Mouse (Mus musculus): ENCODE data around the gene Gadd45b. TPM values are rescaled to one million over a fixed set of nuclear protein-coding genes. Genes with fewer than 3 reads are reported as not detected.

Gene Gadd45b
- total RNA-seq, 2 experiments from 2014 or later = 8.2 to 10.4 TPM

DNA sequence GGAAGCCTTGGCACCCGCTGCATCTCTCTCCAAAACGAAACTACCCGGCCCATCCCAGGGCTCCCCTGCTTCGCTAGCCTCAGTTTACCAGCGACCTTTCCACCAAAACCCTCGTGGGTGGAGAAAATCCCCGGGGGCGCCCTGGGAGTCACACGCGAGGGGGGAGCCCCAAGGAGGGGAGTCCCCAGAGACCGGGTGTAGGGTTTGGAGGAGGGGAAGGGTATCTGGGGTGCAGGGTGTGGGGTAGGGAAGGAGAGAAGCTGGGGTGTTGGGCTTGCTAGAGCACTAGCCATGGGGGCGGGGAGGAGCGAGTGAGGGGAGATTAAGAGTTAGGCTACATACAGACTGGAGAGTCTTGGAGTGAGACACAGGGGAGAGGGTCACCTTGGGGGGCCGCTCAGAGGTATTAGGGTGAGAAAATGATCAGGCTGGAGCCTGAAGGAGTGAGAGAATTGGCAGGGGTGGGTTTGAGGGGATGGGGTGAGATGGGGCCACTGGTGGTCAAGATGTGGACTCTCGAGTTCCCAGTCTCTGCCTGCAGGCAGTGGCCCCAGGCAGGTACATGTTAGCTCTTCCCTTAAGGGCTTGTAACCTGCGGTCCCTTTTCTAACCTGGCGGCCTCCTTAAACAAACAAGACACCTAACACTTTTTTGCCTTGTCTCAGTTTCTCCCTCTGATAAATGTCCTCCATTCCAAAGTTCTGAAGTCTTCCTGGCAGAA lies 3.0 kb downstream of the Gadd45b start:
- intact Hi-C loops (cut with DNase I) = no loop called here
- no peak for DNase-seq (ENCODE audit: extremely low spot score in 1 of 2, low spot score in 2 of 2)

DNA sequence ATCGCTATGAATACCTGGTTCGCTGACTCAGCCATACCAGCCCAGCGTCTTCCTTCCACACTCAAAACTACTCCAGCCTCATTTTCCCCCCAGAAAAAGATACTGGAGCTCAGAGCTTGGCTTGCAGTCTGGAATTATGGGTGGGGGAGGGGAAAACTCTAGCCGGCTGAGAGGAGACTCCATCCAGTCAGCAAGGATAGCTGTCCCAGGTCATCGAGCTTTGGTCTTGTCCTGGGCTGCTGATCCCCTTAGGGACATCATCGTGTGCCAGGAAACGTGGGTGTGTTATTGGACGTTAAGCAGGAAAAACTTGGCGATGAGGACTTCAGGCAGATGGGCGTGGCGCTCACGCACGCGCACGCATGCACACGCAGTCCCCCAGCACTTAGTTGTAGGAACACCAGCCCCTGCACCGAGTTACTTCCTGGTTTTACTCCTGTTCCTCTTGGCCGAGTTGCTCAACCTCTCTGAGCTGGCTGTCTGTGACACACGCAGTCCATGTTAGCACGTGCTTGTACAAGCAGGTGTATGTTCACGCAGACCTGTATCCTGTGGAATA lies 3.6 kb downstream of the Gadd45b start:
- no peak for DNase-seq (ENCODE audit: extremely low spot score in 1 of 2, low spot score in 2 of 2)
- intact Hi-C loops (cut with DNase I) = no loop called here

DNA sequence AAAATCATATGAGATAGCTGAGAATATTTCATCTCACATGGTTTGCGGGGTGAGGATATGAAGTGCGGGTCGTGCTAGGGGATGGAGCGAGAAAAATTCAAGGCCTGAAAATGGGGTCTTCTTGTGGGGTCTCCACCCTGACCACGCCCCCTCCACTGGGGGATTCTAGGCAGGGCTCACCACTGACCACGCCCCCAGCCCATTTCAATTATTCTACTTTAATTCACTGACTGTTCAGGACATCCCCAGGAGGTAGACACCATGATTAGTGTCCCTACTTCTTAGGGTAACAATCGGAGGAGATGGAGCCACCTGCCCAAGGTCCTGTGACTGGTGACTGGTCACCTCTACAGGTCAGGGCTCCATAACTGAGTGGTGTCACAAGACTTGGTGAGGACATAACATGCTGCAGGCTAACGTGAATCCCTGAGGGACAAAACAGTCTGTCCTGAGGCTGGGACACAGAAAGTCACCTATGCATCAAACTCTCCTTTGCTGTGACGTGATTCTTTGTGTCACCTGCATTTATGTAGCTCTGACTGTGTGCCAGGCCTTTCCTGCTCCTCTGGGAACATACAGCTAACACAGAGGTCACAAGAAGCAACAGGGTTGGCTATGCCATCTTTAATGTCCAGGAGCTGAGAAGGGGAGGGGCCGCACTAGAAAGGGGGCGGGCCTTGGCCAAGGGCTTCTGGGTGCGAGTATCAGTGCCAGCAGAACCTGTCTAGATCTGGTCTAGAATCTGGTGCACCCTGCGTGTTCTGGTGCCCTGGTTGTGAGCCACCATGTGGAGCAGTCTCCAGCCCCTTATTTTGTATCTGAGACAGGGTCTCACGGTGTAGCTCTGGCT lies 4.5 kb downstream of the Gadd45b start:
- intact Hi-C loops (cut with DNase I) = no loop called here
- DNase-seq (ENCODE audit: extremely low spot score in 1 of 2, low spot score in 2 of 2) = no peak

DNA sequence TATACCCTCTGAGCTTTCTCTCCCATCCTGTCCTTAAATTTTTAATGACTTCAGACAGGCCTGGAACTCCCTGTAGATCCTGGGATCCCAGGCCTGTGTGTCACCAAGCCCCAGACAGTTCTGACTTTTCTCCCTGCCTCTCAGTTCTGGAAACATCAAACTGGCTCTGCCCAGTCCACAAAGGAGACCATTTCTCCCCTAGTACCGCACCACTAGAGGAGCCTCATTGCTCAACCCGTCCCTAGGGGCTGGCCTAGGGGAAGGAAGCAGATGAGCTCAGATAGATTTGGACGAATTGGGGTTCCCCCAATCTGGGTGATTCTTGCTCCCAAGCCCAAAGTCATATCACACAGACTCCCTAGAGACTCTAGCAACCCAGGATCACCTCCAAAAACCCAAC lies 5.4 kb downstream of the Gadd45b start:
- intact Hi-C loops (cut with DNase I) = no loop called here
- DNase-seq (ENCODE audit: extremely low spot score in 1 of 2, low spot score in 2 of 2) = no peak

DNA sequence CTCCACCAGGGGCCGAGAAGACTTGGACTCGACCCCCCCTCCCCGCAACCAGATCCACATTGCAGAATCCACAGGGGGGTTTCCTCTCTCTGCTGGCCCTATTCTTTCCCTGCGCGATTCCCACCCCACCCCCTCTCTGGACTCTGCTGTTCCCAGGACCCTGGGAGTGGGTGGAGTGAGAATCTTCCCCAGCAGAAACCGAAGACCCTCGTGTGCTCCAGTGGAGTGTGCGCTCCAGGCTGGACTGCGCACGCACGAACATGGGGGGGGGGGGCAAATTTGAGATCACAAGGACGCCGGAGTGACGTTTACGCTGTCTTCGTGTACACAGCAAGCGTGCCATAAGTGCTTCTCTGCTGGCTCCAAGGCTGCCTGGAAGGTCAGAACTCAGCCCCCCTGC lies 5.8 kb downstream of the Gadd45b start:
- peak in 1 of 2 experiments; percentile 77 for DNase-seq (ENCODE audit: extremely low spot score in 1 of 2, low spot score in 2 of 2)
- intact Hi-C loops (cut with DNase I) = no loop called here

DNA sequence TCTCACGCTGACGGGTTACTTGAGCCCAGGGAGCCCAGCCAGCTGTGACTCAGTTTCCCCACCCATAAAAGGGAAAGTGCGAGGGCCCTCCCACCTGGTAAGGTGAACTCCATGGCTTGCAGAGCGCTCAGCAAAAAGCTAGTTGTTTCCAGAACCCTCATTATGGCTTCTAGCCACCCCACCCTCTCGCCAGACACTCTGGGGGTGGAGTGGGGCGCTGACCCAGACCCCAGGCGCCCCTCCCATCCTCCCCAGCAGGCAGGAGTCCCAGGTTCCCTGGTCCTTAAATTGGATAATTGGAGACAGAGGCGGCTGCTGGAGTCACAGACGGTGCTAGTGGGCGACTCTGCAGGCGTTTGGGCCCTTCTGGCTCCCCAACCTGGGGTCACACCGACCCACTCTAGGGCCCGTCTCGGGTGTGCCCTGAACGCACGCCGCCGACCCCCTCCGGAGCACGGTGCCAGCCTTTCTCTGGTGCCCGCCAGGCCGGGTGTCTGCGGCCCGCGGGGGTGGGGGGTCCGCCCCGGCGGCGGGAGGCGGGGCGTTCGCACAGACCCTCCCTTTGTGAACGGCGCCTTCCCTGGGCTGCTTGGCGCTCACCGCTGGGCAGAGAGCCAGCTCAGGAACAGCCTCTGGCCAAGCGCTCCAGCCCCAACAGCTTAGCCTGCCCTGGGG lies 6.4 kb downstream of the Gadd45b start:
- intact Hi-C loops (cut with DNase I) = no loop called here
- DNase-seq (ENCODE audit: extremely low spot score in 1 of 2, low spot score in 2 of 2) = peak; percentile 61 to 89

DNA sequence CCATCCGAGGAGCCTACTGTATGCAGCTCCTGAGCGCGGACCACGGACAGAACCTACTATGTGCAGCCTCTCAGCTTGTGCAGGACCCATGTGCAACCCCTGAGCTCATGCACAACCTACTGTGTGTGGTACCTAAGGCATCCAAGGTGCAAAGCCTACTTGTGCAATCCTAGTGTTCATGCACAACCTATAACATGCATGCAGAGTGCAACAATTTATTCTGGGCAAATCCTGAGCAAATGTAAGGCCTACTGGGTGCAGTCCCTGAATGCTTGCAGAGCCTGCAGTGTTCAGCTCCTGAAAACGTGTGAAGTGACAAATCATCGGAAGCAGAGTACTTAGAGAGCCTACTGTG lies 6.9 kb downstream of the Gadd45b start:
- no peak for DNase-seq (ENCODE audit: extremely low spot score in 1 of 2, low spot score in 2 of 2)
- intact Hi-C loops (cut with DNase I) = no loop called here

DNA sequence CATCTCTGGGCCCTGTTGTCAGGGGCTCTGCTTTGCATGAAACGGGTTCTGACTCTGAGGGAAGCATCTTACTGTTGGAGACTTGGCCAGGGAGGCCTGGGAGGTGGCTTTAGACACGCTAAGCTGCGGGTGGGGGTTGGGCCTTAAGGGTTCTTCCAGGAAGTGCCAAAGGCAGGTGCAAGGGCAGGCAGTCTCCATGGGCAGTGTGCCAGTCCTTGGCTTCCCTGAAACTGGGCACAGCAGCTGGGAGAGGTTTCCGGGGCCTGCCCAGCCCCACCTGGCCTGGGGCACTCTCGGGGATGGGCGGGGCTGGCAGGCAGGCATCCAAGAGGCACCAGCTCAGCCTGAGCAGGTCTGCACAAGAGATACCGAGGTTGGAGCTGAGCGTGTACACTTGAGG lies 7.8 kb downstream of the Gadd45b start:
- intact Hi-C loops (cut with DNase I) = no loop called here
- peak in 1 of 2 experiments; percentile 61 for DNase-seq (ENCODE audit: extremely low spot score in 1 of 2, low spot score in 2 of 2)

DNA sequence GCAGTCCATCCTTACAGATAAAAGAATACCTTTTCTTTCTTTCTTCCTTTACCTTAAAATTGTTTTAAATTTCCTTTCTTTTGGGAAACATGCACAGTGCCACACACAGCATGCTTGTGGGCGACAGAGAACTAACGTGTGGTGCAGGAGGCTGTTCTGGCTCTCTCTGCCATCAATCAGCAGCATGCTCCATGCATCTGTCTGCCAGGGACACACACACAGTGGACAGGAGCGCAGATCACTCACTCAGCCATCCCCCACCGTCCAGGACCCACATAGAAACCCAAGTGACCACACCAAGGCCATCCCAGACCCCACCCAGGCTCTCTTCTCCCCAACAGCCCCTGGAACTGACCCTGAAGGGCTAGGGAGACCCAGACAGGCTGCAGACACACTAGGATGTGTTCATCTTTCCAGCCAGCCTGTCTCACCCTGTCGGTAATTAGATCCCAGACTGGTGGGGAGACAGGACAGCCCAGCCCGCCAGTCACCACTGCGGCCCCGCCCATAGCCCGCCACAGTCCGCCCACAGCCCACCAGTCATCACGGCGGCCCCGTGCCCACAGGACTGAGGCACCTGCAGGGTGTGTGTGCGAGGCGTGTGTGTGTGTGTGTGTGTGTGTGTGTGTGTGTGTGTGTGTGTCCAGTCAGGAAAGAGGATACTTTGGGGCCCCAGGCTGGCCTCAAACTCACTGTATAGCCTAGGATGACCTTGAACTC lies 9.1 kb downstream of the Gadd45b start:
- intact Hi-C loops (cut with DNase I) = no loop called here
- DNase-seq (ENCODE audit: extremely low spot score in 1 of 2, low spot score in 2 of 2) = no peak

DNA sequence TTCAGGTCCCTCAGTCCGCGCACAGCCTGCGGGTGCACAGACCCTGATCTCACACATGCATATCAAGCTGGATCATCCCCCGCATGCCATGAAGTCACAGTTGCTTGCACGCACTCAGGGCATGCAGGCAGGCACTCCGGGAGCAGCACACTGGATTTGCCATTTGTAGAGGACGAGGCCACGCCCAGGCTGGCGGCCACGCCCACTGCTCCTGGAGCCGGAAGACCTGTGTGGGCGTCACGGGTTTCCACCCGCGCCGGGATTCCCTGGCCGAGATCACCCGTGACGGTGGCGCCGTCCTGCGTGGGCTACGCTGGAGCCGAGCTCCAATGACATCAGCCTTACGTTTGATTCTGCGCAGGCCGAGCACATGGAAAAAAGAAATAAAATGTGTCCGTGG lies 9.8 kb downstream of the Gadd45b start:
- intact Hi-C loops (cut with DNase I) = no loop called here

DNA sequence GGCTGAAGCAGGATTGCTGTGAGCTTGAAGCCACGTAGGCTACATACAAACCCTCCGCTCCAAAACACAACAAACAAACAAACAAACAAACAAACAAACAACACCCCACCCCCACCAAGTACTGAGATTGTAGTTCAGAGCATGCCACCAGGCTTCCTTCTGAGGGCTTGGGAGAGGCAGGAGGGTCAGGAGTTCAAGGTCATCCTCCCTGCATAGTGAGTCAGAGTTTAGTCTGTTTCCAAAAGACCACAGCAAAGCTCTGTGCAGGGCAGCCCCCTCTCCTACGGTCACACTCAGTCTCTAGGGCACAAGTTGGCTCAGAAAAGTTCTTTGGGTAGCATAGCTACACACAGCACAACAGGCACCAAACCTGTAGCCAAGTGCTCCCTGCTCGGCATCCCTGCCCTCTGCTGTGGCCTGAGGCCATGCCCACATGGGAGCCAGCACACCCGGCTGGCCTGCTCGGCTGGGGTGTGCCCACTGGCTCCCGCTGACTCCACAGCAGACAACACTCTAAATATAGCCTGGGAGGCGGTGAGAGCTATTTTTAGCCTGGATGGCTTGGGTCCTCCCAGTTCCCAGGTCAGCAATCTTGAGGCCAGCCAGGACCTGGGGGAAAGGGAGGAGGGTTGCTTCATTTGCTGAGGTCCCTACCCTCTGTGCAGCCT lies 10.6 kb downstream of the Gadd45b start:
- intact Hi-C loops (cut with DNase I) = no loop called here
- DNase-seq (ENCODE audit: extremely low spot score in 1 of 2, low spot score in 2 of 2) = peak in 1 of 2 experiments; percentile 67

More for the DNA sequence above, 9.8 kb downstream of the Gadd45b start:
- peak; percentile 76 to 91 for DNase-seq (ENCODE audit: extremely low spot score in 1 of 2, low spot score in 2 of 2)

DNA sequence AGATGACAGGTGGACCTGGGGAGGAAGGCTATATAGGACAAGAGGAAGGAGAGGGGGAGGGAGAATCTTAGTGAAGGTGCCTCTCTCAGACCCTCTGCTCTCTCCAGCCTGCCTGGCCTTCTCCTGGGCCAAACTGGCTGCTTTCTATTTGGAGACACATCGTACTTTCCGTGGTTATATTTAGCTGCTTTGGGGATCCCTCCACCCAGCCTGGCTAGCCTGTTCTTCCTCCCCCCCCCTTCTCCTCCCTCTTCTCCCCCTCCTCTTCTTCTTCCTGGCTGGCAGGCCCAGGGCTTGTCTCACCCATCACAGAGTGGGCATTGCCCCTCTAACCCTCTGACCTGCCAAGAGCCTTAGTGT lies 11.1 kb downstream of the Gadd45b start:
- intact Hi-C loops (cut with DNase I) = no loop called here

DNA sequence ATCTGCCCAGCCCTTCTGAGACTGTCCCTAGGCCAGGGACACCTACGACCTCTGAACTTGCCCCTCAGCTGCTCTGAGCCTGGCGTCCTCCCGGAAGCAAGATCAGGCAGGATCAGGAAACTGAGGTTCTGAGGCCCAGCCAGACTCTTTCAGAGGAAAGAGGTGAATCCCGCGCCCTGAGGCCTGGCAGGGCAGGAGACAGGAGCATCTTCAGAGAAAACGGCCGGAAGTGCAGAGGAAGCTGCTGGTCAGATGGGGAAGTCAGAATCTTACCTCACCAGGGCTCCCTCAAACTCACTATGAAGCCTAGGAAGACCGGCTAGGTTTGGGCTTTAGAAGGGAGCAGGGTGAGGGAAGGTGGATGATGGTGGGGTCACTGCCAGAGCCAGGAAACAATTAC lies 13.0 kb downstream of the Gadd45b start:
- DNase-seq (ENCODE audit: extremely low spot score in 1 of 2, low spot score in 2 of 2) = no peak
- intact Hi-C loops (cut with DNase I) = no loop called here

More for the DNA sequence above, 11.1 kb downstream of the Gadd45b start:
- DNase-seq (ENCODE audit: extremely low spot score in 1 of 2, low spot score in 2 of 2) = no peak

DNA sequence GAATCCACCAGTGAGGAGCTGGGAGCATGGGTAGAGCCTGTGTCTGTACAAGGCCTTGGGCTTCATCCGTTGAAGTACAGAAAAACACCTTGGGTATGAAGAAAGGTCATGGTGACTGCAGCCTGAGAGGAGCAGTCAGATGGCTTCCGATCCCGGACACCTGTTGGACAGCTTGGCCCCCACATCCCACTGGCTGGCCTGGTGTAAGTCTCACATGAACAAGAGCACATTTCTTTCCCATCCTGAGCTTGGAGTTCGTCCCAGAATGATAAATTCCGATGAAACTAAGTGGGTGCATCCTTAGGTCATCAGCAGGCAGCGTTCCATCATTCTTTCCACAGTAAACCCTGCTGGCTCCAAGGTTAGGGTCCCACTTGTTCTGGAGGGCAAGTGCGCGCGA lies 13.8 kb downstream of the Gadd45b start:
- intact Hi-C loops (cut with DNase I) = no loop called here
- no peak for DNase-seq (ENCODE audit: extremely low spot score in 1 of 2, low spot score in 2 of 2)

DNA sequence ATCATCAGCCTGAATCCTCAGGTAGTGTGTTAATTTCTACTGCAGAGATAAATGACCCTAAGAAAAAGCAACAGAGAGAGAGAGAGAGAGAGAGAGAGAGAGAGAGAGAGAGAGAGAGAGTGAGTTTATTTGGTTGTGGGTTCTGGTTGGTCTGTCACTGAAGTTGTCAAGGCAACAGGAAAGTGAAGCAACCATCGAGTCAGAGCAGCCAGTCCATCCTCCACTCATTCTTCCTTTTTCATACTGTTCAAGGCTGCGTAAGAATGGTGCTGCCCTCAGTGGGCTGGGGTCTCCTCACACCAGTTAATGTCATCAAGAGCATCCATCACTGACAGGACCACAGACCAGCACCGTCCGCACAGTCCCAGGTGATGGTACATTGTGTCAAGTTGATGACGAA lies 14.4 kb downstream of the Gadd45b start:
- DNase-seq (ENCODE audit: extremely low spot score in 1 of 2, low spot score in 2 of 2) = no peak
- intact Hi-C loops (cut with DNase I) = no loop called here

DNA sequence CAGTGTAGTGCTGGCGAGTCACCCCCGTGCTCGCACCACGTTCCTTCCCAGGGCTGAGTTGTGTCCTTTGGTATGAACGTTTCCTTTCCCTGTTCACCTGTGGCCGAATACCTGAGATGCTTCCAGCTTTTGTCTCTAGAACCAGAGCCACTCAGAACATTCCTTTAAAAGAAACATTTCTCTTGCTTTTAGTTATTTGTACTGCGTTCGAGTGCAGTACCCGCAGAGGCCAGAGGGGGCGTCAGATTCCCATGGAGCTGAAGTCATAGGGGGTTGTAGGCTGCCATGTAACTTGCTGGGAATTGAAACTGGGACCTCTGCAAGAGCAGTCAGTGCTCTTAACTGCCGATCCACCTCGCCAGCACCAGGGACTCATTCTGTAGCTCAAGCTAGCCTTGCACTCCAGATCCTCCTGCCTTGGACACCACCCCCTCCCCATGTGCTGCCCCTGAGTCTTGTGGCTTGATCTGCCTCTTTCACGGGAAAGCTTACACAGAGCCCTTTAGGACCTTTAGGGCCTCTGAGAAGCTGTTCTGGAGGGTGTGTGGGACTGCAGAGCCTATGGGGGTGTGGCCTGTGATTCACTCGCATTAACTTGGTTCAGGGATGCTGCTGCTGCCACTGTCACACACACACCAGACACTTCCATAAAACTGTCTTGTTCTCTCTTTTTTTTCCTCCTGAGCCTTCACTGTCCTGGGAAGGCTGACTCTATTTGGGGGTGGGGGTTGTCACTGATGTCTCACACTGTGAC lies 17.0 kb downstream of the Gadd45b start:
- no peak for DNase-seq (ENCODE audit: extremely low spot score in 1 of 2, low spot score in 2 of 2)
- intact Hi-C loops (cut with DNase I) = no loop called here

DNA sequence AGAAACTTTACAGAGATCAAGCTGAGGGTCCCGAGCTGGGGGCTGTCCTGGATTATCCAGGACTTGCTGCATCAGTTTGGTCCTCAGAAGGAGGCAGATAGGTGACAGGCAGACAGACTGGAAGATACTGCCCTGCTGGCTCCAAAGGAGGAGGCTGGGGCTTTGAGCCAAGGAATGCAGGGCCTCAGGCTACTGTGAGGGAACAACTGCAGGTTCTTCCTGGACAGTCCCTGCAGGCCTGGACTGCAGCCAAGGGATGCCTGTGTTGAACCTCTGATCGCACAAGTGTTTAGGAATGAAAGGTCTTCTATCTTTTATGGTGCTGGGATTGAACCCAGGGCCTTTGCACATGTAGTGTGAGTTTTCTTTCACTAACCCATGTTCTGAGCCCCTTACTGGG lies 17.9 kb downstream of the Gadd45b start:
- DNase-seq (ENCODE audit: extremely low spot score in 1 of 2, low spot score in 2 of 2) = peak in 1 of 2 experiments; percentile 79
- intact Hi-C loops (cut with DNase I) = no loop called here

DNA sequence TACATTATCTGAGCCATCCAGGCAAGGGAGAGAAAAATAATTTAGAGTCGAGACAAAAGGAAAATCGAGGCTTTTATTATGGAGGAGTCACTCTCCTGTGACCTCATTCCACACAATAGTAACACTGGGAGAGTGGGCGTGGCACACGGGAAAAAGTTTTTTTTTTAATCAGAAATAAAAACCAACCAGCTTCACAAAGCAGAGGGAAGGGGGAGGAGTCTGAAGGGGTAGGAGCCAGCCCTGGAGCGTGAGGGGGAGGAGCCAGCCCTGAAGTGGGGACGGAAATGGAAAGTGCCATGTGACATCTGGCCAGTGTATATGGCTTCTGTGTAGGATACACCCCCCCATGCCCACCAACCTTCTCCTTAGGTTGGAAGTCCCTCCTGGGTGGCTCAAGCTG lies 18.7 kb downstream of the Gadd45b start:
- peak in 1 of 2 experiments; percentile 69 for DNase-seq (ENCODE audit: extremely low spot score in 1 of 2, low spot score in 2 of 2)
- intact Hi-C loops (cut with DNase I) = no loop called here

All from left cerebral cortex, postnatal 10 days (tissue).